Mouse (Mus musculus) limb, embryonic 11.5 days (tissue): ENCODE measurements around the gene Smim14. TPM values are rescaled to one million over a fixed set of nuclear protein-coding genes. Genes with fewer than 3 reads are reported as not detected.

Experiments used
- ATAC-seq: fragments of 200-750 bp; cut with Nextera tagmentation; 2 replicates; pipeline ENCODE4 v1.8.0; 2017; ENCODE audit warnings: low read depth; ENCODE audit not compliant: insufficient number of reproducible peaks, low FRiP score, low TSS enrichment
- DNase-seq: peaks from one replicate; pipeline ENCODE4 v3.0.0-alpha.2; 2015; ENCODE audit warnings: low spot score
- H3K27ac ChIP-seq: fragments of 300-500 bp; sonication (generic); replicated peaks from 2 replicates; pipeline ENCODE4 v1.5.1; 2014; ENCODE audit warnings: low read depth, mild to moderate bottlenecking, low read length
- H3K27me3 ChIP-seq: fragments of 300-500 bp; sonication (generic); 2 replicates; pipeline ENCODE4 v1.6.1; 2014; ENCODE audit warnings: mild to moderate bottlenecking, low read length, mixed read lengths; ENCODE audit not compliant: control insufficient read depth, insufficient read depth
- H3K36me3 ChIP-seq: fragments of 300-500 bp; sonication (generic); 2 replicates; pipeline ENCODE4 v1.6.1; 2014; ENCODE audit warnings: mild to moderate bottlenecking, low read length, moderate library complexity, mixed read lengths; ENCODE audit not compliant: control insufficient read depth, insufficient read depth
- H3K4me1 ChIP-seq: fragments of 300-500 bp; sonication (generic); 2 replicates; pipeline ENCODE4 v1.6.1; 2014; ENCODE audit warnings: low read length, mixed read lengths; ENCODE audit not compliant: control insufficient read depth, insufficient read depth
- H3K4me2 ChIP-seq: fragments of 300-500 bp; sonication (generic); 2 replicates; pipeline ENCODE4 v1.6.1; 2014; ENCODE audit warnings: low read depth, mild to moderate bottlenecking, moderate library complexity; ENCODE audit not compliant: severe bottlenecking
- H3K4me3 ChIP-seq: fragments of 300-500 bp; sonication (generic); 2 replicates; pipeline ENCODE4 v1.5.1; 2014; ENCODE audit warnings: low read depth, low read length
- H3K9ac ChIP-seq: fragments of 300-500 bp; sonication (generic); 2 replicates; pipeline ENCODE4 v1.6.1; 2014; ENCODE audit warnings: mild to moderate bottlenecking, low read length
- H3K9me3 ChIP-seq: fragments of 300-500 bp; sonication (generic); 2 replicates; pipeline ENCODE4 v1.6.1; 2016; ENCODE audit warnings: low read length; ENCODE audit not compliant: control insufficient read depth
- WGBS: fragments of 180-500 bp; shearing (Covaris S2); extraction: QIAGEN DNeasy Blood & Tissue Kit; methylation state at CpG from one replicate; pipeline ENCODE4 v1.1.7; 2014; 5-methylcytosine and 5-hydroxymethylcytosine counted together
- polyA plus RNA-seq: library from polyadenylated mRNA; unstranded; fragments of >200 nt; fragmentation: Nextera tagmentation; extraction: Ambion mirVana; gene quantifications from 2 replicates; pipeline ENCODE4 v1.2.1, GENCODE M21; 2014

Smim14 gene
- polyA plus RNA-seq, 1 experiment from 2014 or later = 75.6 TPM

DNA sequence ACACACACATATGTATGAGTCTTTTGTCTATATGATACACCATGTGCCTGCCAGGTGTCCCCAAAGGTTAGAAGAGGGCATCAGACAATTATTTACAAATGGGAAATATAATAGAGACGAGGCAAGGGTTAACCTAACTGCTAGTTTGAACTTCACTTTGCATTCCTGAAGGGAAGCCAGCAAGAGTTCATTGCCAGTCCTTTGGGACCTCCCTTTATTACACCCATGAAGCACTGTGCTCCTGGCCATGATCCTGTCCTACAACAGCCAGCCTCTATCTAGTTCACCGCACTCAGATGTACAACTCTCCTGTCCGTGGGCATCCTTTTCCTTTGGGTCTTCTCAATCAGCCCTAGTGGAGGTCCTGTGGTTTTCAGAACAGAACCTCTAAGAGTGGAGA is 23.5 kb downstream of the Smim14 start:
- ATAC-seq (no peak), DNase-seq (no peak)
- Histone ChIP-seq H3K4me3 (no peak overlapping the region), H3K27ac (no peak overlapping the region), H3K9me3 (no peaks in the 10 kb centered on the region), H3K9ac (no peak overlapping the region), H3K36me3 (no peaks in the 10 kb centered on the region), H3K27me3 (no peaks in the 10 kb centered on the region), H3K4me2 (no peak overlapping the region), H3K4me1 (no peaks in the 10 kb centered on the region)
- WGBS = 82% methylated on average over 3 of the region's 3 CpGs

DNA sequence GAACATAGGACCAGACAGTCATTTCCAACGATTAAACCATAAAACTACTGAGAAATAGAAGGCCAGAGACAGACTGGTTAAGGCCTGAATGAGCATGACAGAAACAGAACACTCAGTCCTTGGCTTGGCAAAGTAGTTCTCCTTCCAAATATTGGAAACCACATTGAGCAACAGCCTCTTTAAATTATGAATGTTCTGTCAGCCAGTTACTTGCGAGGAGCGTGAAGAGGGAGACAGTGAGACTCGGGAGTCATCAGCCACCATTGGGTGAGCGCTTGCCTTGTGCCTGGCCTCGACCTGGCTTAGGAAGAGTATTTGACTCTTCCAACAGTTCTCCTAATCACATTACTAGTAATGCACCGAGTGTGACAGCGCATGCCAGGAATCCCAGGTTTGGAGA is 28.6 kb downstream of the Smim14 start:
- no peak overlapping the region for H3K4me3 ChIP-seq
- WGBS = 78% methylated on average over 8 of the region's 8 CpGs
- no peak overlapping the region for H3K9ac ChIP-seq
- no peak overlapping the region for H3K4me2 ChIP-seq
- H3K36me3 ChIP-seq = no peaks in the 10 kb centered on the region
- no peak overlapping the region for H3K27ac ChIP-seq
- H3K27me3 ChIP-seq = no peaks in the 10 kb centered on the region
- H3K4me1 ChIP-seq = no peaks in the 10 kb centered on the region
- ATAC-seq = no peak
- H3K9me3 ChIP-seq = no peaks in the 10 kb centered on the region
- DNase-seq = no peak

DNA sequence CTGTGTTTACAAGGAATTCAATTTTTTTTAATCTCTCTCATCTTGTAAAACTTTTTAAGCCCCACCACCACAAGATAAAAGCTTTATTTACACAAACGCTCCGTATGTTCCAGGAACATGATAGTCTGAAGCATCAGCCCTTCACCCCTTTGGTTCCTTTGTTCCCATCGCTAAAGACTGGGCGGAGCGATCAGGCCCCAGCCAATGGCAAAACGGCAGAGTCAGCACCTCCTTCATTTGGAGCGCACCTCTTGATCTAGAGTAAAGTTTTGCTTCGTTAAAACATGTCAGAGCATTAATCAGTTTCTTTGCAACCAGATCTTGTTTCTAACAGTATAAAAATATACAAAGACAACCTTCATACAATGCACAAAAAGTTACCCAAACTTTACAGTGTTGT is 31.2 kb downstream of the Smim14 start:
- Histone ChIP-seq H3K27me3 (no peaks in the 10 kb centered on the region), H3K9me3 (no peaks in the 10 kb centered on the region), H3K27ac (no peak overlapping the region), H3K4me1 (no peaks in the 10 kb centered on the region), H3K4me2 (no peak overlapping the region), H3K4me3 (no peak overlapping the region), H3K36me3 (no peaks in the 10 kb centered on the region), H3K9ac (no peak overlapping the region)
- ATAC-seq (no peak), DNase-seq (peak; percentile 38)
- WGBS = 11% methylated on average over 8 of the region's 8 CpGs

DNA sequence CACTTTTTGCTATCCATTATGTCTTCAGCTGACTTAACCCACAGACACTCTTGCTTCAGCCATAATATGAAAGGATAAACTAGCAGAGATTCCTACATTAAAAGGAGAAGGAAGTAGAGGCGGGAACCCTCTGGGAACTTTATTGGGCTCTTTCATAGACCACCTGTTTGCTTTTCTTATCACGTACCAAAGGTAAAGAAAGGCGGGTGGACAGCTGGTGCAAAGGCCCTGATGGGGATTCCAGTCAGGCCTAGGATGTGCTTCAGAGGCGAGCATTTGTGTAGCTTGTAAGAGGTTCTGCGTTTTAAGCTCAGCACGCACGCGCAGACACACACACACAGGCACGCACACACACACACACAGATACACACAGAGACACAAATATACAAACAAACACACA is 35.6 kb downstream of the Smim14 start:
- Histone ChIP-seq H3K4me1 (no peaks in the 10 kb centered on the region), H3K36me3 (no peaks in the 10 kb centered on the region), H3K9me3 (no peaks in the 10 kb centered on the region), H3K27ac (no peak overlapping the region), H3K4me3 (no peak overlapping the region), H3K4me2 (no peak overlapping the region), H3K27me3 (no peaks in the 10 kb centered on the region), H3K9ac (no peak overlapping the region)
- WGBS = 90% methylated on average over 9 of the region's 9 CpGs
- no peak for DNase-seq
- no peak for ATAC-seq

DNA sequence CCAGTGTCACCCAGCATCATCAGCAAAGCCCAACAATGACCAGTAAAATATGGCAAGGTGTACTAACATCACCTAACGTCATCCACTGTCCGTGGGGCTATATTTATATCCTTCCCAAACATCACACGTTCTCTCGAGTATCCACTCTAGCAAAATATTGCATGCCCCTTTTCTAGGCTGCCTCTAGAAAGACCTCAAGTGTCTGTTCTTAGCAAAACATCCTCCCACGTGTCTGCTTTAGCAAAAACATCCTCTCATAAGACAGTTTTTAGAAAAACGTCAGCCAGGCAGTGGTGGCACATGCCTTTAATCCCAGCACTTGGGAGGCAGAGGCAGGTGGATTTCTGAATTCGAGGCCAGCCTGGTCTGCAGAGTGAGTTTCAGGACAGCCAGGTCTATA is 36.8 kb downstream of the Smim14 start:
- no peak overlapping the region for H3K4me2 ChIP-seq

DNA sequence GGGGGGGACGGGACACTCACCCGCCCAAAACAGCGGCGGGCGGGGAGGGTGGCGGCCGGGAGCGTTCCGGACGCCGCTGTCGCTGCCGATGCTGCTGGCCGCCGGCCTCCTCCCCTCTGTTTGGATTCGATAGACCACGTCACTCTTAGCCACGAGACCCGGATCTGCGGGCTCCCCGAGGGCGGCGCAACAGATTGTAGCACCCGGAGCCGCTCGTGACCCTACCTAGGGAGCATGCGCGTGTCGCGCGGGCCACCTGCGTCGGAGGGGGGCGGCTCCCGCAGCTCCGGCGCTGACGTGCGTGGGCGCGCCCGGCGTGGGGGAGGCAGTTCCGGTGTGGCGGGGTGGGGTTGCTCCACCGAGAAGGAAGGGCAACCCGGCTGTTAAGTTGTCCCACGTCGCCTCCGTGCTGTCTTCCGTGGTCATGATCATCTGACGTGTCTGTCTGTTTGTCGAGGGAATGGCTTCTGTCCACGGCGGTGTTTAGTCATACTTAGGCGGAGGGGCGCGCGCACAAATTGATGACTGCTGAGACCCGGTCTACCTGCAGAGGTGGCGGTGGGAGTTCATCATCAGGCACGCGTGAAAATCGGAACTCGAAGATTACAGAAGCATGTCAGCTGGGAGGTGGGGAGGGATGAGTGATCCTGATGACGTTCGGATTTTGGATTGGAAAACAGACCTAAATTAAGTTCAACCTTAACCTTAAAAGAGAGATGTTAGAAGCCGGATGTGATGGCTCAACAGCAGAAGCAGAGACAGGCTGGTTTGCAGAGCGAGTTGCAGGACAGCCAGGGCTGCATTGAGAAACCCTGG is 44.1 kb downstream of the Smim14 start, which contains the start of gene Gm43552:
Gene Gm43552 (minus strand): TSS at position 118 of the 816 bp plus-strand sequence.
- peak; percentile 90 for ATAC-seq

More for the DNA sequence above, 36.8 kb downstream of the Smim14 start:
- H3K27me3 ChIP-seq = no peaks in the 10 kb centered on the region
- no peaks in the 10 kb centered on the region for H3K36me3 ChIP-seq
- WGBS = 85% methylated on average over 7 of the region's 7 CpGs
- no peaks in the 10 kb centered on the region for H3K4me1 ChIP-seq
- H3K27ac ChIP-seq = no peak overlapping the region
- DNase-seq (no peak), ATAC-seq (no peak)
- no peak overlapping the region for H3K9ac ChIP-seq
- H3K4me3 ChIP-seq = no peak overlapping the region
- H3K9me3 ChIP-seq = no peaks in the 10 kb centered on the region

DNA sequence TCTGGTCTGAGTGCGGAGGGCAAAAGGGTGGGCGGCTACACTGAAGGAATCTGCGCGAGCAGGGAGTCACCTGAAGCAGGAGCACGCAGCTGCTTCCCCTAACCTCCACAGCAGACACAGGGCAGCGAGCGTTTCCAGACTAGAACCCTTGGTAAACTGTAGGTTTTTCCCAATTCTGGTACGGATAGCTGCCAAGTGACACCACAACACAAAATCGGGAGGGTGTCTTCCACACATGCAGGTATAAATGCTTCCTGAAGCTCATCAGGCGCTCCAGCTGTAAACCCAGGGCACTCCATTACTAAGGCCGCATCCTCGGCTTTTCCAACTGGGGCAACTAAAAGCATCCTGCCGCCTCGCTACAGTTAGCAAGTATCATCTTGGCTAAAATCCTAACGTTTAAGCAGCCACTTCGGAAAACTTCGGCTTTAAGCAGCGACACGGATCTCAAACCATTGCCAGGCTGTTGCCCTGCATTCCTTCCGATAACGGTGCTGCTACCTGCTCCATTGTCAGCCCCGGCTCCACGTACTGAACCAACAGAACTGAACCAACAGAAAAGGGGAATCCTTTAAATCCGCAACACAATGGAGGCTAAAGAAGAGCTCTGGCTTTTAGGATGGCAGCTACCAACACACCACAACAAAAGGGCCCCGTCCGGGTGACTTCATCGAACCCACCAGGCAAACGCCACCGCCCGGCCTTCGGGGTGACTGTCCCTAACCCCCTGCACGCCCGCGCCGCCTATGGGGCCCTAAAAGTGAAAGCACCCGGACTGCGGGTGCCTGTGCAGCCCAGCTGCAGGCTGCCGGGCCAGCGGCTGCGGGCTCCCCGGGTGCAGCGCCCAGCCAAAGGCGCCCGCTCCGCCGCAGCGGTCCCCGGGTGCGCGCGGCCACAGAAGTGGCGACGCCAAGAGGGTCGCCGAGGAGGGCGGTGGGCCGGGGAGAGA is 44.9 kb downstream of the Smim14 start:
- DNase-seq (peak; percentile 77), ATAC-seq (peak; percentile 80)
- peak overlapping the region; percentile 84 for H3K4me2 ChIP-seq
- H3K9ac ChIP-seq = peak overlapping the region; percentile 90
- H3K9me3 ChIP-seq = no peaks in the 10 kb centered on the region
- WGBS = 1% methylated on average over 55 of the region's 57 CpGs
- H3K27ac ChIP-seq = peak overlapping the region; percentile 75
- no peaks in the 10 kb centered on the region for H3K27me3 ChIP-seq
- no peaks in the 10 kb centered on the region for H3K36me3 ChIP-seq
- H3K4me3 ChIP-seq = peak overlapping the region; percentile 88
- H3K4me1 ChIP-seq = no peaks in the 10 kb centered on the region

More for the DNA sequence above, 44.1 kb downstream of the Smim14 start, which contains the start of gene Gm43552:
- Histone ChIP-seq H3K27me3 (no peaks in the 10 kb centered on the region), H3K4me2 (peak within 1 kb of the TSS; percentile 84), H3K4me3 (peak within 1 kb of the TSS; percentile 88), H3K9ac (peak within 1 kb of the TSS; percentile 90), H3K27ac (peak within 1 kb of the TSS; percentile 75), H3K9me3 (no peaks in the 10 kb centered on the region), H3K4me1 (no peaks in the 10 kb centered on the region), H3K36me3 (no peaks in the 10 kb centered on the region)
- WGBS = under 1% methylated on average over 66 of the region's 69 CpGs
- DNase-seq = peak; percentile 90

DNA sequence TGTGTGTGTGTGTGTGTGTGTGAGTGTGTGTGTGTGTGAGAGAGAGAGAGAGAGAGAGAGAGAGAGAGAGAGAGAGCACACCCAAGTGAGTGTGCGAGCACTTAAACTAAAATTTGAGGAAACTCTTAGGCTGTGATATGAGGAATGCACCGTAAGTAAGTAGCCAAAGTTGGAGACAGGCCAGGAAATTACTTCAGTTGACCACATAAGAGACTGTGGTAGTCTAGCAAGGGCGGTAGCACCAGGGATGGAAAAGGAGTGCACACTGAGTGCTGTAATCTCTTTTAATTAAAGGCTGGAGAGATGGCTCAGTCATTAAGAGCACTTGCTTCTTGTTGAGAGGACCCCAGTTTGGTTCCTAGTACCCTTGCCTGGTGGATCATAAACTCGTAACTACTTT is 47.2 kb downstream of the Smim14 start:
- H3K27me3 ChIP-seq = no peaks in the 10 kb centered on the region
- H3K9ac ChIP-seq = no peak overlapping the region
- DNase-seq (no peak), ATAC-seq (no peak)
- H3K4me2 ChIP-seq = no peak overlapping the region
- H3K36me3 ChIP-seq = no peaks in the 10 kb centered on the region
- no peaks in the 10 kb centered on the region for H3K4me1 ChIP-seq
- 78% methylated on average over 4 of the region's 4 CpGs for WGBS
- H3K27ac ChIP-seq = no peak overlapping the region
- H3K4me3 ChIP-seq = no peak overlapping the region
- no peaks in the 10 kb centered on the region for H3K9me3 ChIP-seq
